Mouse (Mus musculus) left cerebral cortex, postnatal 4 days (tissue): ENCODE measurements at regions not wholly inside any gene's neighbourhood (a gene's known extent, or its start where the extent isn't known, plus 50 kb on each side); places are given as distances from the start of the nearest gene placed in this dataset.
"Not testable (repeated sequence)": the region's sequence is repeated elsewhere in the genome, so short reads cannot be mapped to it uniquely, and the experiment has no call there.

Source experiments
- DNase-seq: peaks from one replicate; pipeline ENCODE4 v3.0.0-alpha.2; 2022
- intact Hi-C: fragments of 180-260 bp; cut with DNase I; formaldehyde crosslinking; loops from one replicate; pipeline ENCODE4 v1.15.1; 2025

GRCm38 (mm10) chr10:118045427-118045826 lies 96.2 kb upstream of the Mdm1 start:
- intact Hi-C loops, result no loop called here

DNA sequence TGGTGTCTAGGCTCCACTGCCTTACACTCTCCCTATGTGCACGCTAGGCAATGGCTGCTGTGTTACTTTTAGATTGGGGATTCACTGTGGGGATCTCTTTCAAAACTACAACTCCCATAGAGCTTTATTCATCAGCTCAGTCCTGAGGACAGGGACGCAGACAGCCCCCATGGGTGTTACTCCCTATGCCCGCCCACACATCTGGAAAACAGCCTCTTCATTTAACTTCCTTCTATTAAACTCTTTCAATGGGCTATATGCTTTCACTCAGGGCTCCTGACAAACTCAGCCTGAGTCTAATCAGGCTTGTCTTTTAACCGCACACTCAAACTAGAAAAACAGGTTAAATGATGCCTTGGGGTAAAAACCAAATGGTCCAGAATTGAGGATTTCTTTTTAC lies 95.3 kb upstream of the Mdm1 start:
- DNase-seq, result no peak
- intact Hi-C loops, result no loop called here

More at GRCm38 (mm10) chr10:118045427-118045826, 96.2 kb upstream of the Mdm1 start:
- DNase-seq, result no peak

DNA sequence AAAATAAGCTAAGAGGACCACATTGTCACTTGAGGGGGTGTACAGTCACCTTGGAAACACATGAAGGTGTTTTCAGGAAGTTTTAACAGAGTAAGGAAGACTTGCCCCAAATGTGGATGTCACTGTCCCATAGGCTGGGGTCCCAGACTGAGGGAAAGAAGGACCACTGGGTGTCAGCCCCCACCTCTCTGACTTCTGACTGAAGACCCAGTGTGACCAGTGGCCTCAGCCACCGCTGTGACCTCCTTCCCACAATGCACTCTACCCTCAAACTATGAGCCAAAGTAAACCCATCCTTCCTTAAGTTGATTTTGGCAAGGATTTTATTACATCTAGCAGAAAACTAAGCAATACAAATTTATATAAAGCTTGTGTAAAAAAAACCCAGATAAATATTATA lies 94.8 kb upstream of the Mdm1 start:
- no peak for DNase-seq
- intact Hi-C loops, result no loop called here

GRCm38 (mm10) chr10:118049330-118049729 lies 92.3 kb upstream of the Mdm1 start:
- DNase-seq, result peak; percentile 72
- intact Hi-C loops, result no loop called here

DNA sequence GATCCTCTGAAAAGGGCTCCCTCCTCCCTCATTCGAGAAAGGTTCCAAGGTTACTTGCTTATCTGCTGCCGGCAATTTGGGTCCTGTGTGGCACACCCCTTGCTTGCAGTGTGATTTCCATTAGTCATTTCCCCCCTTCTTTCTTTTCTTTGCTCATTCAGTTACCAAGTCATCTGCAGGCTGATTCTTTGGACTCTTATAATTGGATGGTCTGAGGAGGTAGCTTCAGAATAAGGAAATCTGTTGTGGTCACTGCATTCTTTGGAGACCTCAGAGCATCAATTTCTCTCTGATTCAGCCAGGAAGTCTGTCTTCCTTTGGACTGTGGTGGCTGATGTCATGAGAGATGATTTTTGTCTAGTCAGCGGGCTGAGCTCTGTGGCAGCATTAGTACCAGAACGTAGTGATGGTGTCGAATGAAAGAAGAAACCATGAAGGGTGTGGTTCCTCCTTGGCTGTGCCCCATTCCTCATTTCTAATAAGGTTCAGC lies 91.4 kb upstream of the Mdm1 start:
- DNase-seq, result no peak
- intact Hi-C loops, result no loop called here

GRCm38 (mm10) chr10:118052042-118052441 lies 89.6 kb upstream of the Mdm1 start:
- intact Hi-C loops, result no loop called here

DNA sequence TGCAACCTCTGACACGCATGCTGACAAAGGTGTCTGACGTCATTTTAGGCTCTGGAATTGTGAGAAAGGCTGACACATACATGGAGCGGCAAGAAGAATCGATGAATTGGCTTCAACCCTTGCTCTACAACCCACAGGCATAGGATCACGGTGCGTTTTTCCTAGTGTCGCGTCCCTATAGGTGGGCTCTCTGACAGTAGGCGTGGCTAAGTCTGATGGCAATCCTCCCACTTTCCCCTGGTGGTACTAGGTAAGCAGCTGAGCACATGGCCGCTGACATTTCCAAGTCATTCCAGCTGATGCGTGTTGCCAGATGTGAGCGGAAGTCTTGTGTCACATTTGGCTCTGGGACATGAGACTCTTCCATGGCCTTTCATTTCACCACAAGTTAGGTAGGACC lies 89.1 kb upstream of the Mdm1 start:
- intact Hi-C loops, result no loop called here
- no peak for DNase-seq

More at GRCm38 (mm10) chr10:118052042-118052441, 89.6 kb upstream of the Mdm1 start:
- DNase-seq, result no peak

- intact Hi-C loops, result no loop called here
- DNase-seq, result no peak
Measured at GRCm38 (mm10) chr10:118053037-118053436, 88.6 kb upstream of the Mdm1 start.

DNA sequence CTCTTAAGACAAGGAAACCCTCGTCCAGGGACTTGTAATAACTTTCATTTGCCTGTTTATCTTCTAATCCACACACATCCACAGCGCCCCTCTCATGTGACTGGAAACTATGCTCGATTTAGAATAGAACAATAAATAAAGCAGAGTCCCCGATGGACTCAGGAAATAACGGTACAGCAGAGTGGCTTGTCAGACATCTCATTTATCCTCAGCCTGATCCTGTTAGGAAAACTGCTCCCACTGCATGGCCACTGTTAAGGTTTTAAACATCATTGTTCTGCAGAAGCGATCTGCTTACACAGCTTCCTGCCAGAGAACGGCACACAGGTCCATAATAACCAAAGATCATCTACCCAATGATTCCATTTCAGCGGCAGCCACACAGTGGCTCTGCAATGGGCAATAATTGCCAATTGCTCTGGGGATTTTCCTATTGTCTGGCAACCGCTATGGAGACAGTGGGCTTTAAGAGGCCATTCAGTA lies 84.8 kb upstream of the Mdm1 start:
- intact Hi-C loops, result no loop called here
- no peak for DNase-seq

GRCm38 (mm10) chr10:118057516-118057915 lies 84.1 kb upstream of the Mdm1 start:
- intact Hi-C loops, result no loop called here
- no peak for DNase-seq

- no peak for DNase-seq
- intact Hi-C loops, result no loop called here
Measured at GRCm38 (mm10) chr10:118064816-118065216, 76.8 kb upstream of the Mdm1 start.

GRCm38 (mm10) chr10:118076341-118076740 lies 65.3 kb upstream of the Mdm1 start:
- intact Hi-C loops, DNase-seq: not testable (repeated sequence)

GRCm38 (mm10) chr10:118081636-118082166 lies 59.9 kb upstream of the Mdm1 start:
- intact Hi-C loops, result no loop called here
- DNase-seq, result no peak

GRCm38 (mm10) chr10:118083035-118083720 lies 58.4 kb upstream of the Mdm1 start:
- intact Hi-C loops, result no loop called here
- DNase-seq, result no peak

DNA sequence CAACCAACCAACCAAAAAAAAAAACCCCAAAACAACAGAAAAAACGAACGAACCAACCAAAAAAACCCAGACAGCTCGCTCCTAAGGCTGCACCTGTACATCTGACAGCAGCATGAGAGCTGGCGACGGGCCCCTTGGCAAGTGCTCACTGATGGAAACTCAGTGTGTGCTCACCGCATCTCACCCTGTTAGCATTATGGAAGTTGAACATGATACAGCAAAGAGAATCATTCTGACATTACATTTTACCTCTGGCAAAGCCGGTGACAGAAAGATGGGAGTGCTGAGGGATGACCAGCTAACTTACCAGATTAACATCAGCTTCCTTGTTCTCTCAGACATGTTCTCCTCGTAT lies 57.9 kb upstream of the Mdm1 start:
- intact Hi-C loops, result no loop called here
- peak; percentile 10 for DNase-seq

- DNase-seq, result no peak
- intact Hi-C loops, result no loop called here
Measured at GRCm38 (mm10) chr10:118085046-118085983, 56.3 kb upstream of the Mdm1 start.

GRCm38 (mm10) chr10:118087570-118088340 lies 53.9 kb upstream of the Mdm1 start:
- DNase-seq, result no peak
- intact Hi-C loops, result no loop called here

GRCm38 (mm10) chr10:118088499-118088898 lies 53.1 kb upstream of the Mdm1 start:
- DNase-seq, result no peak
- intact Hi-C loops, result no loop called here

GRCm38 (mm10) chr10:118089879-118090278 lies 51.7 kb upstream of the Mdm1 start:
- intact Hi-C loops, result no loop called here

GRCm38 (mm10) chr10:118091476-118091875 lies 50.1 kb upstream of the Mdm1 start:
- no peak for DNase-seq
- intact Hi-C loops, result no loop called here

More at GRCm38 (mm10) chr10:118089879-118090278, 51.7 kb upstream of the Mdm1 start:
- no peak for DNase-seq
